Mouse (Mus musculus): ENCODE measurements at regions not wholly inside any gene's neighbourhood (a gene's known extent, or its start where the extent isn't known, plus 50 kb on each side); places are given as distances from the start of the nearest gene placed in this dataset.
A peak's percentile ranks its signal among the peaks of the same experiment; 100 is the strongest.

- no peak for DNase-seq (ENCODE audit: low spot score)
- no peak overlapping the region for H3K4me3 ChIP-seq
- H3K27ac ChIP-seq: no peak overlapping the region
- peaks cover 18% of the 10 kb centered on the region for H3K4me1 ChIP-seq
- H3K9me3 ChIP-seq (replicated peaks): no peaks in the 10 kb centered on the region
- 80% methylated on average over 1 of the region's 1 CpGs for WGBS
- peaks cover 56% of the 10 kb centered on the region for H3K27me3 ChIP-seq (ENCODE audit: low read depth, poor library complexity, severe bottlenecking)
- no peaks in the 10 kb centered on the region for H3K36me3 ChIP-seq
Measured at GRCm38 (mm10) chr13:53996867-53997266, 58.6 kb downstream of the Drd1 start.

GRCm38 (mm10) chr13:53992863-53993451, 62.5 kb downstream of the Drd1 start:
- DNase-seq (ENCODE audit: low spot score): peak; percentile 54
- H3K9me3 ChIP-seq (replicated peaks): no peaks in the 10 kb centered on the region
- H3K4me1 ChIP-seq: peaks cover 18% of the 10 kb centered on the region
- 0 out of 2 replicates have a peak overlapping the region, but pooled peaks have one; percentile 36 for H3K27ac ChIP-seq
- WGBS: 20% methylated on average over 7 of the region's 7 CpGs
- no peak overlapping the region for H3K4me3 ChIP-seq
- peaks cover 81% of the 10 kb centered on the region for H3K27me3 ChIP-seq (ENCODE audit: low read depth, poor library complexity, severe bottlenecking)
- H3K36me3 ChIP-seq: no peaks in the 10 kb centered on the region

GRCm38 (mm10) chr13:53979226-53979625, 76.3 kb downstream of the Drd1 start:
- no peaks in the 10 kb centered on the region for H3K9me3 ChIP-seq (replicated peaks)
- H3K36me3 ChIP-seq: no peaks in the 10 kb centered on the region
- no peak overlapping the region for H3K27ac ChIP-seq
- 43% methylated on average over 2 of the region's 2 CpGs for WGBS
- DNase-seq (ENCODE audit: low spot score): no peak
- H3K4me1 ChIP-seq: no peaks in the 10 kb centered on the region
- no peak overlapping the region for H3K4me3 ChIP-seq
- H3K27me3 ChIP-seq (ENCODE audit: low read depth, poor library complexity, severe bottlenecking): peaks cover 23% of the 10 kb centered on the region; the same call in 1 of the 2 replicates

GRCm38 (mm10) chr13:53969421-53969820, 86.1 kb downstream of the Drd1 start:
- 88% methylated on average over 2 of the region's 2 CpGs for WGBS
- Histone ChIP-seq H3K27ac (no peak overlapping the region), H3K4me1 (no peaks in the 10 kb centered on the region), H3K36me3 (no peaks in the 10 kb centered on the region), H3K4me3 (no peak overlapping the region), H3K27me3 (ENCODE audit: low read depth, poor library complexity, severe bottlenecking) (no peaks in the 10 kb centered on the region), H3K9me3 (replicated peaks) (peaks cover 2% of the 10 kb centered on the region; the same call in 1 of the 2 replicates)
- DNase-seq (ENCODE audit: low spot score): no peak

GRCm38 (mm10) chr13:53956167-53956566, 99.3 kb downstream of the Drd1 start:
- Histone ChIP-seq H3K4me1 (no peaks in the 10 kb centered on the region), H3K27ac (no peak overlapping the region), H3K4me3 (no peak overlapping the region), H3K27me3 (ENCODE audit: low read depth, poor library complexity, severe bottlenecking) (no peaks in the 10 kb centered on the region), H3K9me3 (replicated peaks) (no peaks in the 10 kb centered on the region), H3K36me3 (no peaks in the 10 kb centered on the region)
- DNase-seq (ENCODE audit: low spot score): no peak
- WGBS: 94% methylated on average over 15 of the region's 15 CpGs

GRCm38 (mm10) chr13:53948056-53948455, 107.4 kb downstream of the Drd1 start:
- Histone ChIP-seq H3K36me3 (no peaks in the 10 kb centered on the region), H3K4me1 (no peaks in the 10 kb centered on the region), H3K27me3 (ENCODE audit: low read depth, poor library complexity, severe bottlenecking) (no peaks in the 10 kb centered on the region), H3K9me3 (replicated peaks) (no peaks in the 10 kb centered on the region), H3K4me3 (no peak overlapping the region), H3K27ac (no peak overlapping the region)
- 2% methylated on average over 4 of the region's 4 CpGs for WGBS
- peak; percentile 60 for DNase-seq (ENCODE audit: low spot score)

- Histone ChIP-seq H3K27ac (no peak overlapping the region), H3K4me3 (no peak overlapping the region), H3K9me3 (replicated peaks) (no peaks in the 10 kb centered on the region), H3K4me1 (no peaks in the 10 kb centered on the region), H3K27me3 (ENCODE audit: low read depth, poor library complexity, severe bottlenecking) (no peaks in the 10 kb centered on the region), H3K36me3 (no peaks in the 10 kb centered on the region)
- DNase-seq (ENCODE audit: low spot score): no peak
- 77% methylated on average over 5 of the region's 5 CpGs for WGBS
Measured at GRCm38 (mm10) chr13:53945681-53946080, 109.8 kb downstream of the Drd1 start.

- no peaks in the 10 kb centered on the region for H3K36me3 ChIP-seq
- no peak for DNase-seq (ENCODE audit: low spot score)
Measured at GRCm38 (mm10) chr13:53941005-53941747, 114.3 kb downstream of the Drd1 start.

GRCm38 (mm10) chr13:53935174-53935699, 120.3 kb downstream of the Drd1 start:
- H3K27ac ChIP-seq: no peak overlapping the region
- 91% methylated on average over 14 of the region's 14 CpGs for WGBS
- no peak overlapping the region for H3K4me3 ChIP-seq
- H3K4me1 ChIP-seq: no peaks in the 10 kb centered on the region
- no peaks in the 10 kb centered on the region for H3K27me3 ChIP-seq (ENCODE audit: low read depth, poor library complexity, severe bottlenecking)
- H3K9me3 ChIP-seq (replicated peaks): no peaks in the 10 kb centered on the region
- no peak for DNase-seq (ENCODE audit: low spot score)
- no peaks in the 10 kb centered on the region for H3K36me3 ChIP-seq

More at GRCm38 (mm10) chr13:53941005-53941747, 114.3 kb downstream of the Drd1 start:
- 89% methylated on average over 13 of the region's 13 CpGs for WGBS
- H3K27me3 ChIP-seq (ENCODE audit: low read depth, poor library complexity, severe bottlenecking): no peaks in the 10 kb centered on the region
- H3K4me1 ChIP-seq: no peaks in the 10 kb centered on the region
- H3K9me3 ChIP-seq (replicated peaks): no peaks in the 10 kb centered on the region
- H3K4me3 ChIP-seq: no peak overlapping the region
- H3K27ac ChIP-seq: no peak overlapping the region

GRCm38 (mm10) chr13:53934457-53934856, 121.0 kb downstream of the Drd1 start:
- H3K27ac ChIP-seq: no peak overlapping the region
- H3K27me3 ChIP-seq (ENCODE audit: low read depth, poor library complexity, severe bottlenecking): no peaks in the 10 kb centered on the region
- H3K36me3 ChIP-seq: no peaks in the 10 kb centered on the region
- no peaks in the 10 kb centered on the region for H3K9me3 ChIP-seq (replicated peaks)
- H3K4me3 ChIP-seq: no peak overlapping the region
- WGBS: 85% methylated on average over 6 of the region's 6 CpGs
- no peak for DNase-seq (ENCODE audit: low spot score)
- no peaks in the 10 kb centered on the region for H3K4me1 ChIP-seq

- Histone ChIP-seq H3K36me3 (no peaks in the 10 kb centered on the region), H3K9me3 (replicated peaks) (no peaks in the 10 kb centered on the region), H3K27me3 (ENCODE audit: low read depth, poor library complexity, severe bottlenecking) (no peaks in the 10 kb centered on the region), H3K27ac (no peak overlapping the region), H3K4me3 (no peak overlapping the region), H3K4me1 (no peaks in the 10 kb centered on the region)
- DNase-seq (ENCODE audit: low spot score): no peak
- WGBS: 83% methylated on average over 4 of the region's 4 CpGs
Measured at GRCm38 (mm10) chr13:53926128-53926527, 129.4 kb downstream of the Drd1 start.

GRCm38 (mm10) chr13:53924433-53924832, 131.1 kb downstream of the Drd1 start:
- no peak overlapping the region for H3K4me3 ChIP-seq
- 90% methylated on average over 4 of the region's 4 CpGs for WGBS
- H3K4me1 ChIP-seq: no peaks in the 10 kb centered on the region
- H3K27ac ChIP-seq: no peak overlapping the region
- H3K9me3 ChIP-seq (replicated peaks): no peaks in the 10 kb centered on the region
- DNase-seq (ENCODE audit: low spot score): no peak
- no peaks in the 10 kb centered on the region for H3K27me3 ChIP-seq (ENCODE audit: low read depth, poor library complexity, severe bottlenecking)
- H3K36me3 ChIP-seq: no peaks in the 10 kb centered on the region

GRCm38 (mm10) chr13:53923721-53924374, 131.7 kb downstream of the Drd1 start:
- no peak overlapping the region for H3K27ac ChIP-seq
- DNase-seq (ENCODE audit: low spot score): no peak
- 80% methylated on average over 7 of the region's 7 CpGs for WGBS

More at GRCm38 (mm10) chr13:53923721-53924374, 131.7 kb downstream of the Drd1 start:
- H3K4me1 ChIP-seq: no peaks in the 10 kb centered on the region
- no peaks in the 10 kb centered on the region for H3K9me3 ChIP-seq (replicated peaks)
- H3K4me3 ChIP-seq: no peak overlapping the region
- no peaks in the 10 kb centered on the region for H3K36me3 ChIP-seq
- H3K27me3 ChIP-seq (ENCODE audit: low read depth, poor library complexity, severe bottlenecking): no peaks in the 10 kb centered on the region

Data from limb, embryonic 10.5 days (tissue).